Mouse (Mus musculus) kidney, postnatal 14 days (tissue): Measurements from ENCODE around the gene Itga6.

Experiments
- DNase-seq: peaks from one replicate; pipeline ENCODE4 v3.0.0; 2022; ENCODE audit warnings: mixed read lengths

Itga6 gene

GRCm38 (mm10) chr2:71809289-71809860 lies 64.0 kb downstream of the Itga6 start:
- DNase-seq: no peak

GRCm38 (mm10) chr2:71810010-71810409 lies 64.6 kb downstream of the Itga6 start:
- DNase-seq: no peak

- no peak for DNase-seq
Measured at GRCm38 (mm10) chr2:71810906-71811305, 65.5 kb downstream of the Itga6 start.

- DNase-seq: peak; percentile 89
Measured at GRCm38 (mm10) chr2:71812221-71813021, 67.0 kb downstream of the Itga6 start.

GRCm38 (mm10) chr2:71813022-71813358 lies 67.6 kb downstream of the Itga6 start:
- no peak for DNase-seq

- DNase-seq: peak; percentile 42
Measured at GRCm38 (mm10) chr2:71813371-71813770, 68.0 kb downstream of the Itga6 start.

GRCm38 (mm10) chr2:71814016-71814415 lies 68.6 kb downstream of the Itga6 start:
- peak; percentile 53 for DNase-seq

- no peak for DNase-seq
Measured at GRCm38 (mm10) chr2:71815279-71815678, 69.9 kb downstream of the Itga6 start.

- peak; percentile 47 for DNase-seq
Measured at GRCm38 (mm10) chr2:71816391-71817041, 71.1 kb downstream of the Itga6 start.

GRCm38 (mm10) chr2:71824146-71824545 lies 78.7 kb downstream of the Itga6 start:
- DNase-seq: no peak

GRCm38 (mm10) chr2:71827711-71828110 lies 82.3 kb downstream of the Itga6 start:
- DNase-seq: no peak

- no peak for DNase-seq
Measured at GRCm38 (mm10) chr2:71828928-71829327, 83.5 kb downstream of the Itga6 start.

GRCm38 (mm10) chr2:71833626-71834025 lies 88.2 kb downstream of the Itga6 start:
- no peak for DNase-seq

GRCm38 (mm10) chr2:71834371-71834770 lies 89.0 kb downstream of the Itga6 start:
- no peak for DNase-seq

- no peak for DNase-seq
Measured at GRCm38 (mm10) chr2:71835556-71835955, 90.1 kb downstream of the Itga6 start.

- no peak for DNase-seq
Measured at GRCm38 (mm10) chr2:71836232-71836631, 90.8 kb downstream of the Itga6 start.

- peak; percentile 38 for DNase-seq
Measured at GRCm38 (mm10) chr2:71837261-71837660, 91.8 kb downstream of the Itga6 start.

GRCm38 (mm10) chr2:71837791-71838190 lies 92.4 kb downstream of the Itga6 start:
- peak; percentile 70 for DNase-seq

GRCm38 (mm10) chr2:71843316-71843715 lies 97.9 kb downstream of the Itga6 start:
- DNase-seq: no peak

GRCm38 (mm10) chr2:71844906-71845305 lies 99.5 kb downstream of the Itga6 start:
- no peak for DNase-seq

GRCm38 (mm10) chr2:71852161-71852560 lies 106.7 kb downstream of the Itga6 start:
- DNase-seq: peak; percentile 68

GRCm38 (mm10) chr2:71855076-71855475 lies 109.7 kb downstream of the Itga6 start:
- no peak for DNase-seq

- no peak for DNase-seq
Measured at GRCm38 (mm10) chr2:71863531-71864173, 118.2 kb downstream of the Itga6 start.

- DNase-seq: no peak
Measured at GRCm38 (mm10) chr2:71865022-71865421, 119.6 kb downstream of the Itga6 start.
